Mouse (Mus musculus) spleen, postnatal 36 days (tissue): ENCODE data around the gene Gm15097.
"Not testable (repeated sequence)": the region's sequence is repeated elsewhere in the genome, so short reads cannot be mapped to it uniquely, and the experiment has no call there.

ENCODE experiments used
- DNase-seq, 2 experiments: peaks; one replicate each; pipeline ENCODE4 v3.0.0; 2022; ENCODE audit warnings: low spot score in 2 of 2, mixed read lengths in 1 of 2

The Gm15097 gene

DNA sequence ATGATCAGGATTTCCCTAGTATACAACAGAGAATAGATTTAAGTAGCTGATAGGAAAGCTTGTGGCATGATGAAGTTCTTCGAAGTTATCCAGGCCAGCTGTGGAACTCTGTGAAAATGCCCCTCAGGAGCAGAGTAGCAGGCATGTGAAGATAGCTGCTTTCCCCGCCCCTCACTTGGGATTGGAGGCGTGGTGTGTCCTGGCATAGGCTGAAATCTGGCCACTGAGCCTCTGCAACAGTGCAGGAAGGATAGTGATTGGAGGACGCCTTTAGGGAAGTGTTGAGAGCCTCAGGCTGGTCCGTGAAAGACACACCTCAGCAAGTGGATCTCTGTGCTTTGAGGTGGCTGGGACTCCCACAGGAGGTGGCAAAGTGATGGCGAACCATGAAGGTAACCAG, at the start of gene Gm15097:
Gm15097 (plus strand) TSS at position 301 of the 400 bp plus-strand sequence.
- not testable (repeated sequence) for DNase-seq

DNA sequence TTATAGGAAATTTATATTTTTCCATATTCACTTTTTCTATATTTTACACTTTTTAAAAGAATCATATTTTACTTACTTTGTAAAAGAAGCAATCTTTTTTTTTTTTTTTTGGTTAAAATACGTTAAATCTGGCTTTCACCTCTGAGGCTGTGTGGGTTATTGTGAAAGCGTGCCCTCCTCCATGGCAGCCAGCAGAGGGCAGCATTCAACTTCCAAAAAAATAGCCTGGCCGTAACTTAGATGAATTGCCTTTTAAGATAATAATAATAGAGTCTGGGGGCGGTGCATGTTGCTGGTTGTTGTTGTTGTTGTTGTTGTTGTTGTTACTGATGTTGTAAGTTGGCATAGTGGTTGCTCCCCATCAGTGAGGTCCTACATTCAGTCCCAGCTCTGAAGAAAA, 21.4 kb upstream of the Gm15097 start:
- not testable (repeated sequence) for DNase-seq

DNA sequence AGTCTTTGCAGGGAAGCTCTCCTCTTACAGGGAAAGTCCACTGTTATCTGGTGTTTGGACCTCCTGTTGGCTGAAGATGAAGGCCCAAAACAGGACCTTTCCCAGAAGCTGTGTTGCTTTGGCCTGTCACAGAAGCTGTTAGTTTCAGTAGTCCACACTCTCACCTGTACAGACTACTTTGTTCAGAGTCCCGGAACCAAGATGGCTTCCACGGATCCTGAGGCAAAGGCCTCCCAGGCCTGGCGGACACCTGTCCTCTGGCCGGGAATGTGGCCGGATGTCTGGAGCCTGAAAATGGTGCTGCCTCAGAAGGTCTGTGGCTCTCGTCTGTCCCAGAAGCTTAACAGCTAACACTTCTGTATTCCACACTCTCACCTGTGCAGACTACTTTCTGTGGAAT, 26.9 kb downstream of the Gm15097 start:
- not testable (repeated sequence) for DNase-seq
